Mouse (Mus musculus): ENCODE results near the gene Rtp4. TPM values are rescaled to one million over a fixed set of nuclear protein-coding genes. Genes with fewer than 3 reads are reported as not detected.

Gene Rtp4
- polyA plus RNA-seq, 1 experiment from 2014 or later = 4.8 TPM

DNA sequence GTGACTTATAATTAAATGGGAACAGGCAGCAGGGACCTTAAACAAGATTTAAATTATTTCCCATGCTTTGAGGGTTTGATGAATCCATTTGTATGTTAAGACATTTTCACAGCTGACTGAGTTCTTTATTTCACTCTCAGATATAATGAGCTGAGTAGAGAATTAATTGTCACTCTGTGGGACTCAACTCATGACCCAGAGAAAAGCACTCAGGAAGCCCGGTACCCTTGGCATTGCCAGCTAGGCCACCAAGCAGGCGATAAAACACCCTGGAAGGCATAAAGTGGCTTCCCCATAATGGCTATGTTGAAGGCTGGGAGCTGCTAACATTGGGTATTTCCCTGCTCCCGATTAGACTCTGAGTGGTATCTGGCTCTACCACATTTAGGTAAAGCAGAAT, 76.6 kb downstream of the Rtp4 start:
- Histone ChIP-seq H3K9ac (no peak overlapping the region), H3K27me3 (no peaks in the 10 kb centered on the region), H3K4me2 (no peak overlapping the region), H3K4me1 (no peaks in the 10 kb centered on the region), H3K36me3 (no peaks in the 10 kb centered on the region), H3K27ac (no peak overlapping the region), H3K9me3 (no peaks in the 10 kb centered on the region), H3K4me3 (no peak overlapping the region)
- 89% methylated on average over 3 of the region's 3 CpGs for WGBS
- ATAC-seq (ENCODE audit: insufficient number of reproducible peaks, insufficient read depth, low FRiP score, low TSS enrichment, low read depth) = no peak

DNA sequence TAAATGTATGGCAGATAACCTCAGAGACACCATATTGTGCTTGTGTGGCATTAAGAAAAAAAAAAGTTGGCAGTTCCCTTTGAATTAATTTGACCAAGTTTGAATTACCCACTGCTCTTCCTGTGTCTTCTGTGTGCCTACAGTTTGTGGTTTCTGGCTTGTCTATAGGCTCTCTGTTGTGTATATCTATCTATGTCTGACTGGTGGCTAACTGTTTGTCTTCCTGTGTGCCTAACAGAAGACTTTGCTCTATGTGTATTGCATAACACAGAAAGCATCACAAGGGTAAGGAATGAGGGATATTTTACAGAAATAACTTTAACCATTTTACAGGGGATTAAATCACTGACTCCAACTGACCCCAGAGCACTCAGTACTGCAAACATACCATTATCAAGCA, 77.9 kb downstream of the Rtp4 start:
- H3K27me3 ChIP-seq = no peaks in the 10 kb centered on the region
- ATAC-seq (ENCODE audit: insufficient number of reproducible peaks, insufficient read depth, low FRiP score, low TSS enrichment, low read depth) = no peak

DNA sequence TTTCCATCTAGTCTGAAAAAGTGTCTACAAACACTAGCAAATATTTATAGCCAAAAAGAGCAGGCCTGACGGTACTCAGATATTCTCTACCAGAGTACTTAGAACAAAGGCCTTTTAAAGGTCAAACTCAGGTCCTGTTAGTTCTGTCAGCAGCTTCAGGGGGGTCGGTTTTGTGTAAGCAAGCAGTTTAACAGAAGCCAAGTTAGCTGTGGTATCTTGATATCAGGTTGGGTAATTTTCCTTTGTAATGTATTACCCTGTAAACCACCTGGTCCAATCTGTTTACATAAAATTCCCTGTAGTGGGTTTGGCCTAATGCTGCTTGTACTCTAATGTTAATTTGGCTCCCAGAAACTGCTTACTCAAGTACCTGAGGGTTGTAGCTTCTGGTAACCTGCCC, 86.1 kb downstream of the Rtp4 start:
- Histone ChIP-seq H3K4me2 (no peak overlapping the region), H3K27ac (no peak overlapping the region), H3K36me3 (no peaks in the 10 kb centered on the region), H3K9ac (no peak overlapping the region), H3K4me1 (peaks cover 7% of the 10 kb centered on the region; the same call in 1 of the 2 replicates), H3K27me3 (no peaks in the 10 kb centered on the region), H3K4me3 (no peak overlapping the region), H3K9me3 (no peaks in the 10 kb centered on the region)
- 95% methylated on average over 2 of the region's 2 CpGs for WGBS
- ATAC-seq (ENCODE audit: insufficient number of reproducible peaks, insufficient read depth, low FRiP score, low TSS enrichment, low read depth) = no peak

More for the DNA sequence above, 77.9 kb downstream of the Rtp4 start:
- Histone ChIP-seq H3K9me3 (no peaks in the 10 kb centered on the region), H3K36me3 (no peaks in the 10 kb centered on the region), H3K9ac (no peak overlapping the region), H3K4me3 (no peak overlapping the region), H3K4me1 (no peaks in the 10 kb centered on the region), H3K27ac (no peak overlapping the region), H3K4me2 (no peak overlapping the region)

DNA sequence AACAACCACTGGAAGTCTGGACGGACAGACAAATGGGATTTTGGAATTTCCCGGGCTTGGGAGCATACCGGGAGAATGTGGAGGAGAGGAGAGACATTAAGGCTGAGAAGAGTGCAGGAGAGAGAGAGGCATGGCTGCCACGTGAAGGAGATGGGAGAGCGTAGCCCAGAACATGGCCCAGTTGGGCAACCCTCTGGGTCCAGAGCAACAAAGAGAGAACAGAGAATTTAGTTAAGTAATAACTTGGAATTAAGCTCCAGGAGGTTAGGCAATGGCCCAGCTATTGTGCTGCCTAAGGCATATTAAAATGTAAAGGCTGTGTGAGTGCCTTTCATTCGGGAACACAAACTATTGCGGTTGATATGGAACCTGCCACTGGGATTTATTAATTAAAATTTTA, 86.6 kb downstream of the Rtp4 start:
- no peak overlapping the region for H3K27ac ChIP-seq
- peaks cover 7% of the 10 kb centered on the region; the same call in 1 of the 2 replicates for H3K4me1 ChIP-seq

DNA sequence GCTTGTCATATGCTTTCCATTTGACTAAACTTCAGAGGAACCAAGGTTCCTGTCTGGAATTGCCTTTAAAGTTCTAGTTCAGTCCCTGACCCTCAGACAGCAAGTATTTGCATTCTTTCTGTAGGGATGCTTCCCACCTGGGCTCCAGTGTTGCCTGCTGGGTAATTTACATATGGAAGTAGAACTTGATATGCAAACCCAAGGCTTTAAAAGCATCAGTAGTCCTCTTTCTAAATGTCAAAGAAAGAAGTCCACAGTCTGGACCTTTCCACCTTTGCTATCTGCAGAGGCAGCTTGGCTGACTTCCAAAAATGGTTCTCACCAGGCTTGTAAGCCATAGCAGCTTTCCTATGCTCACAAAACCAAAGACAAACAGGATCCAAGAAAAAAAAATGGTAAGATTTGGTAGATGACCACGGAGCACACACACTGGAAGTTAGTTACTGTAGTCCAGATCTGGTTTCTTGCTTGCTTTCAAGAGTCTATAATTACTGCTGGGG, 87.9 kb downstream of the Rtp4 start:
- no peak overlapping the region for H3K4me2 ChIP-seq
- WGBS = 19% methylated on average over 1 of the region's 1 CpGs

More for the DNA sequence above, 86.6 kb downstream of the Rtp4 start:
- Histone ChIP-seq H3K4me3 (no peak overlapping the region), H3K27me3 (no peaks in the 10 kb centered on the region), H3K36me3 (no peaks in the 10 kb centered on the region), H3K9me3 (no peaks in the 10 kb centered on the region), H3K4me2 (no peak overlapping the region), H3K9ac (no peak overlapping the region)
- WGBS = 86% methylated on average over 7 of the region's 7 CpGs
- ATAC-seq (ENCODE audit: insufficient number of reproducible peaks, insufficient read depth, low FRiP score, low TSS enrichment, low read depth) = no peak

DNA sequence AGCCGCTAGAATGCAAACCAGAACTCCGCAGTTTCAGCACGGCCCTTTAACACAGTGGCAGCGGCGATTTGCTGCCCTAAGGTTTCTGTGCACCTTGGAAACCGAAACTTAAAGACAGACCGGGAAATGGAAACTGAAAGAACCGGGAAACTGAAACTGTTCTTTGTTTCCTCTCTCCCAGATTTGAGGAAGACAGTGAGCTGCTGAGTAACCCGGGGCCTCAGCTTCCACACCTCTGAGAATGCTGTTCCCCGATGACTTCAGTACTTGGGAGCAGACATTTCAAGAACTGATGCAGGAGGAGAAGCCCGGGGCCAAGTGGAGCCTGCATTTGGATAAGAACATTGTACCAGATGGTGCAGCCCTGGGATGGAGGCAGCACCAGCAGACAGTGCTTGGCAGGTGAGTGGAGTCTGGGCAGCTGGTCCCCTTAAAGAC, 89.7 kb downstream of the Rtp4 start:
- H3K9ac ChIP-seq = peak overlapping the region; percentile 58
- WGBS = 23% methylated on average over 11 of the region's 11 CpGs
- no peaks in the 10 kb centered on the region for H3K27me3 ChIP-seq
- H3K36me3 ChIP-seq = no peaks in the 10 kb centered on the region
- no peaks in the 10 kb centered on the region for H3K9me3 ChIP-seq
- no peak overlapping the region for H3K27ac ChIP-seq
- H3K4me3 ChIP-seq = peak overlapping the region; percentile 31
- no peak for ATAC-seq (ENCODE audit: insufficient number of reproducible peaks, insufficient read depth, low FRiP score, low TSS enrichment, low read depth)
- H3K4me1 ChIP-seq = peaks cover 7% of the 10 kb centered on the region; the same call in 1 of the 2 replicates
- peak overlapping the region; percentile 54 for H3K4me2 ChIP-seq

More for the DNA sequence above, 87.9 kb downstream of the Rtp4 start:
- Histone ChIP-seq H3K9ac (no peak overlapping the region), H3K9me3 (no peaks in the 10 kb centered on the region), H3K27me3 (no peaks in the 10 kb centered on the region), H3K4me3 (no peak overlapping the region), H3K27ac (no peak overlapping the region), H3K4me1 (peaks cover 7% of the 10 kb centered on the region; the same call in 1 of the 2 replicates), H3K36me3 (no peaks in the 10 kb centered on the region)
- ATAC-seq (ENCODE audit: insufficient number of reproducible peaks, insufficient read depth, low FRiP score, low TSS enrichment, low read depth) = no peak

DNA sequence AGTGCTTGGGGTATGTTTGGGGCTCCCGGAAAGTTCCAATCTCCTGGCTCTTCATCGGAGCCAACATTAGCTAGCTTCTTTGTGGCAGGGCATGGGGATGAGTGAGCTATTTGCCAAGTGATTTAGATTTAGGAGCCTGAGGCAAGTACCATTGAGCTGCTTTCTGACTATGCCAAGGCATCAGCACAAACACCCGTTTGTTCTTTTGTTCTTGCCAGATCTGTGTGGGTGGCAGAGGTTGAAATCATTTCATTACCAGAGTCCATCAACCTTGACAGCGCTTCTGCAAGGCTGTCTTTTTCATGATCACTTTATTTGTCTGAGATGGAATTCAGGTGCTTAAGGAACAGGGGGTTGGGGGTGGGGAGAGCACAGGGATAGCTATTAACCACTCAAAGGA, 104.1 kb downstream of the Rtp4 start:
- no peaks in the 10 kb centered on the region for H3K9me3 ChIP-seq
- no peak overlapping the region for H3K9ac ChIP-seq
- no peaks in the 10 kb centered on the region for H3K4me1 ChIP-seq
- no peaks in the 10 kb centered on the region for H3K27me3 ChIP-seq
- WGBS = 30% methylated on average over 4 of the region's 4 CpGs
- H3K36me3 ChIP-seq = no peaks in the 10 kb centered on the region
- H3K4me3 ChIP-seq = no peak overlapping the region
- no peak overlapping the region for H3K4me2 ChIP-seq
- ATAC-seq (ENCODE audit: insufficient number of reproducible peaks, insufficient read depth, low FRiP score, low TSS enrichment, low read depth) = no peak
- H3K27ac ChIP-seq = no peak overlapping the region

DNA sequence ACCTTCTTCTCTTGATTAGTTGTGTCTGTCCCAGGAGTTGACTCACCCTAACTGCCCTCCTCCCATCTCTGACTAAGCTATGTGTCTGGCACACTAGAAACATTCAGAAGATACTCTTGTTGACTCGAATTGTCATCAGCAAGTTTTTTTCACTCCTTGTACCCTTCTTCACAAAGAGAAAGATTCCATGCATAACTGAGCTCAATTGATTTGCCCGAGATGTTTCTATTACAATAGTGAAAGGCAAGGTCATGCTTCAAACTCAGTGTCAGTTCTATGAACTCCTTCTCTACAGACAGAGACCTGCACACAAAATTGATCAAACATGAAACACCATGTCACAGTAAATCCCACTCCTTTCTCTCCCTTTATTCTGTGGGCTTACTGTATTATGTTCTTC, 111.4 kb downstream of the Rtp4 start:
- Histone ChIP-seq H3K27me3 (no peaks in the 10 kb centered on the region), H3K36me3 (no peaks in the 10 kb centered on the region), H3K4me2 (no peak overlapping the region), H3K4me1 (no peaks in the 10 kb centered on the region), H3K4me3 (no peak overlapping the region), H3K27ac (no peak overlapping the region), H3K9me3 (no peaks in the 10 kb centered on the region), H3K9ac (no peak overlapping the region)
- no peak for ATAC-seq (ENCODE audit: insufficient number of reproducible peaks, insufficient read depth, low FRiP score, low TSS enrichment, low read depth)
- 60% methylated on average over 2 of the region's 2 CpGs for WGBS

DNA sequence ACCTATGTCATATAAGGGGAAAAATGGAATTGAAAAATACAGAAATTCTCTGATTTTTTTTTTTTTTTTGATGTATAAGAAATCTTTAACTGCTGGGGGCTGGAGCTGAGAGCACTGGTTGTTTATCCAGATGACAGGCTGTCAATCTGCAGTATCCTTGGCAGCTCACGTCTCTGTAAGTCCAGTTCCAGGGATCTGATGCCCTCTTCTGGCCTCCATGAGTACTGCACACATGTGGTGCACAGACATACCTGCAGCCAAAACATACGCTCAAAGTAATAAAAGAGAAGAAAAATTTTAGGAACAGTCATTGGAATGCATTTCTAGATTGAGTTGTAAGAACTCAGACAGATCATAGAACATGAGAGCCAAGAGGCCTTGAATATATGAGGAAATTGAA, 112.6 kb downstream of the Rtp4 start:
- H3K27ac ChIP-seq = no peak overlapping the region
- no peaks in the 10 kb centered on the region for H3K27me3 ChIP-seq
- no peaks in the 10 kb centered on the region for H3K9me3 ChIP-seq
- H3K4me2 ChIP-seq = no peak overlapping the region
- no peaks in the 10 kb centered on the region for H3K36me3 ChIP-seq
- no peak for ATAC-seq (ENCODE audit: insufficient number of reproducible peaks, insufficient read depth, low FRiP score, low TSS enrichment, low read depth)
- H3K4me3 ChIP-seq = no peak overlapping the region
- no peak overlapping the region for H3K9ac ChIP-seq
- H3K4me1 ChIP-seq = no peaks in the 10 kb centered on the region
- 70% methylated on average over 2 of the region's 2 CpGs for whole genome bisulfite sequencing

DNA sequence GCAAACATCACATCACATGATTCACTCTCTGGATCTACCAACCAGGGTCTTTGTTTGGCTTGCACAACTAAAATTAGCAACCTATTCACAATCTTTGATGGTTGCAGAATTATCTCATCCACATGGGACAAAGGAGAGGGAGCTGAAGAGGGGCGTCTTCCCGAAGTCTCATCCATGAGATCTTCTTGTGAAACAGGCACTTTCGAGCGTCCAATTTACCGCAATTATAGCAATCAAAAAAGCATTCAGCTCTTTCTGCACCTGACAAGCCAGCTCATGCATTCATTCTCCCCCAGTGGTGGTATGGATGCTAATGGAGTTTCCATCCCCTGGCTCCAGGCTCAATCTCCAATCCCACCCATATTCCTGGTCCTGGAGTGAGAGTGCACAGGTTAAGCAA, 132.9 kb downstream of the Rtp4 start:
- WGBS = 88% methylated on average over 5 of the region's 5 CpGs
- Histone ChIP-seq H3K4me1 (no peaks in the 10 kb centered on the region), H3K27ac (no peak overlapping the region), H3K4me3 (no peak overlapping the region), H3K4me2 (no peak overlapping the region), H3K9me3 (no peaks in the 10 kb centered on the region), H3K9ac (no peak overlapping the region), H3K36me3 (no peaks in the 10 kb centered on the region), H3K27me3 (no peaks in the 10 kb centered on the region)
- no peak for ATAC-seq (ENCODE audit: insufficient number of reproducible peaks, insufficient read depth, low FRiP score, low TSS enrichment, low read depth)

DNA sequence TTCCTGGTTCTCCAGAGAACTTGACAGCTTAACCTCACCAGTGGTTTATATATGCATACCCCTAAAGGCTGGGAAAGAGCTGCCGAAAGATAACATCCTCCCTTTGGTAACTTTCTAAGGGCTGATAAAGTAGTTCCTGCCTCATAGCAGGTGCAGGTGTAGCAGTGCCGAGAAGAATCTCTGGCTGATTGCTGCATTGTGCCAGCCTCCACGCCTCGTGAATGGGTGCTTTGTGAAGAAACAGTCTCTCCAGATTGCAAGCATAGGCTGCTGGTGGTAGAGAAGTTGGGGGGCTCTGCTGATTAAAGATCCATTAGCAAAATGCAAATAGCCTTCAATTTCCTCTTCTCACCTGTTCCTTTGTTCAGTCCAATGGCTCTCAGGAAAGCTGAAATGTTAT, 133.4 kb downstream of the Rtp4 start:
- no peaks in the 10 kb centered on the region for H3K36me3 ChIP-seq
- no peak overlapping the region for H3K4me2 ChIP-seq
- no peak overlapping the region for H3K9ac ChIP-seq
- no peak overlapping the region for H3K27ac ChIP-seq
- H3K4me1 ChIP-seq = no peaks in the 10 kb centered on the region
- no peaks in the 10 kb centered on the region for H3K9me3 ChIP-seq
- no peak for ATAC-seq (ENCODE audit: insufficient number of reproducible peaks, insufficient read depth, low FRiP score, low TSS enrichment, low read depth)
- no peak overlapping the region for H3K4me3 ChIP-seq
- no peaks in the 10 kb centered on the region for H3K27me3 ChIP-seq
- 78% methylated on average over 4 of the region's 4 CpGs for WGBS

DNA sequence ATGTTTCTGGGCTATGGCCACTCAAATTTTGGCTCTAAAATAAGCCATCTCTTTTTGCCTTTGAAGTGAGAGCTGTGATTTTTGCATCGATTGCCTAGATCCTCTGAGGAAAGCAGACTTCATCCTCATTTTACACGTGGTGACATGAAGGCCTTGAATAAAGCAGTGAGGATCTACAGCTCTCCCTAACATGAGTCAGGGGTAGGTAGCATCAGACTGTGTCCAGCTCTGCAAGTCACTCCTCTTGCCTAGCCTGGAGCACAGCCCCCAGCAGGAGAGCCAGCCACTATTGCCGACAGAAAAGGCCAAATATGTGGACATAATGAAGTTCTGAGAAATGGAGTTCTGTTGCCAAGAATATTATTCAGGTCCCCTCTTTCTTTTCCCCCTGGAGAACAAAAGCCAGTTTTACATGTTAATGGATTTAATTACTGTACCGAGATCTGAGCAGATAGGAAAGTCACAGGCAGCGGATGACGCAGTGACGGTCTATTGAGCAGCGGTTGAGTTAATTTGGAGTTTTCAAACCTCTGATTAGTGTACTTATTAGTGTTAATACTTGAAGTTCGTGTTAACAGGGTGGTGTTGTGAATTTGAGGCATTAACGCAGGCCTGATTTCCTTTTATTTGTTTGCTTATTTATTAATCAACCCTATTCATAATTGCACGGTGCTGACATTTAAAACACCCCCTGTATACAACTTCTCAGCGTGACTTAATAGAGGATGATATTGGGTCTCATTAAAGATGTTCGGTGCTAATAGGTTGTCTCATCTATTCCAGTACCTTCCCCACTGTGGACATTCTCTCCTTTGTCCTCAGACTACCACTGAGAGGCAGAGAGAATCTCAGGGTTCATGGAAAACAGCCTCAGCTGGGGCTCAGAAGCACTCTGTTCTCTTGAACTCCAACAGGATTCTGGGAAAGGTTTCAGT, 139.8 kb downstream of the Rtp4 start:
- no peaks in the 10 kb centered on the region for H3K36me3 ChIP-seq
- no peak for ATAC-seq (ENCODE audit: insufficient number of reproducible peaks, insufficient read depth, low FRiP score, low TSS enrichment, low read depth)

More for the DNA sequence above, 139.8 kb downstream of the Rtp4 start:
- H3K4me1 ChIP-seq = no peaks in the 10 kb centered on the region
- H3K4me2 ChIP-seq = no peak overlapping the region
- WGBS = 72% methylated on average over 13 of the region's 13 CpGs
- H3K4me3 ChIP-seq = no peak overlapping the region
- no peaks in the 10 kb centered on the region for H3K27me3 ChIP-seq
- H3K27ac ChIP-seq = no peak overlapping the region
- H3K9ac ChIP-seq = no peak overlapping the region
- no peaks in the 10 kb centered on the region for H3K9me3 ChIP-seq
